Mouse (Mus musculus): Measurements from ENCODE around the gene Mbtd1. TPM values are rescaled to one million over a fixed set of nuclear protein-coding genes. Genes with fewer than 3 reads are reported as not detected.
"Not testable (repeated sequence)": the region's sequence is repeated elsewhere in the genome, so short reads cannot be mapped to it uniquely, and the experiment has no call there.

The Mbtd1 gene
- 10 to 100 TPM in 1 of 2 experiments, 1 to 10 TPM in 1; 8.7 to 10.4 TPM for total RNA-seq (2021)
- long read RNA-seq, experiment 1, partial matches to known transcripts: 0 of 1 reads
- long read RNA-seq, experiment 1, other reads (novel, unspliced or antisense): 1 of 1 reads
- long read RNA-seq, experiment 2: 0 reads

GRCm38 (mm10) chr11:93885572-93886410, at the start of gene Mbtd1, which contains the start of gene Utp18:
Mbtd1 (plus strand) TSS chr11:93885852.
Utp18 (minus strand) TSS chr11:93885766.
- intact Hi-C loops (cut with DNase I): no loop called here

GRCm38 (mm10) chr11:93847342-93847741, 38.3 kb upstream of the Mbtd1 start:
- intact Hi-C loops (cut with DNase I): no loop called here
- DNase-seq: no peak

More at GRCm38 (mm10) chr11:93885572-93886410, at the start of gene Mbtd1, which contains the start of gene Utp18:
- peak; percentile 97 to 98 for DNase-seq

GRCm38 (mm10) chr11:93852546-93852945, 33.1 kb upstream of the Mbtd1 start:
- no peak for DNase-seq
- intact Hi-C loops (cut with DNase I): no loop called here

DNA sequence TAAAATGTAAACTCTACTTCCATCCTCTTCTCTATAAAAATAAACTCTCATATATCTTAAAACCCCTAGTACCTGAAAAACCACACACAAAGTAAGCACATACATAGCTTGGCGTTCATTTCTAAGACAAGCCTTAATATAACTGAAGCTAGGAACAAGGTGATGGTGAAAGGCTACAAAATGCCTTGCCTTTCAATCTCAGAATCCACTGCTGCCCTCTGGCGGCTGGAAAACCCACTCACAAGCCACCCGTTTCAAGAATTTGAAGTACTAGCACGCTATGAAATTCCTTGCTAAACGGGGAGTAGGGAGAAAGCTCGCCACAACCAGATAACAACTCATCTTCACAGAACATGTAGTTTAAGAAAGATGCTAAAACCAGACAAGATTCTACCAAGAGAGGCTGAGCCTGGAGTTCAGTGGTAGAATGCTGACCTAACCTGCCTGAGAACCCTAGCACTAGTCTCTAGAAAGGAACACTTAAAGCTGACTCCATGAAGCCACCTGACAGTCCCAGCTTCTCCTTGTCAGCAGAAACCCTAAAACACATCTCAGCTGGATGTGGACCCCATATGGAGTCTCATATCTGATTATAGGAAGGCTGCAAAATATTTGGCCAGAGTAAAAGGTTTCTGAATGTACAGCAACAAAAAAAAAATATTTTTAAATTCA, 29.2 kb upstream of the Mbtd1 start:
- intact Hi-C loops (cut with DNase I): no loop called here
- peak; percentile 23 to 52 for DNase-seq

DNA sequence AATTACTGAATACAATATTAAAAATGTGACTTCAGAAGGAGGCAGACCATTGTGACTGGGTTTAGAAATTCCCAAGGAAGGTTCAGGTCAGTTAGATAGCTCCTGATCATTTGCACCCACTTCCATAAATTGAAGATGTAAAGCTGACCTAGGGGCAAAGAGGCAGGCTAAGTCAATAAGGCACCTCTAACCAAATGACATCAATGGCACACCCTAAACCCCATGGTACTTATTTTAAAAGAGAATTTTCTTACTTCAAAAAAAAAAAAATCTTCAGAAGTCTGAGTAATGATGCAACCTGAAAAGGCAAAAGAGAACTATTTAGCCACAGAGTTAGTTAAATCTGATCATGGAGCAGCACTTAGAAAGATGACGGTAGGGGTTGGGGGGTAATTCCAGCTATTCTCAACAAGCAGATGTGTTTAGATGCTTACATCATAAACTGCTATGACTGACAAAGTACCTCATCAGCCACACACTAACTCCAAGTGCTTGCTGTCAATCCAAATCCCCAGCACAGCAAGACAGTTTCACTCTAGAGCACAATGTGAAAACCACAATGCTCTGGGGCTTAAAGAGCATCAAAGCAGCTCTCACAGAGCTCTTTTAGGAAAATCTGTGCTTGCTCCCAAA, 25.0 kb upstream of the Mbtd1 start:
- no peak for DNase-seq
- intact Hi-C loops (cut with DNase I): no loop called here

DNA sequence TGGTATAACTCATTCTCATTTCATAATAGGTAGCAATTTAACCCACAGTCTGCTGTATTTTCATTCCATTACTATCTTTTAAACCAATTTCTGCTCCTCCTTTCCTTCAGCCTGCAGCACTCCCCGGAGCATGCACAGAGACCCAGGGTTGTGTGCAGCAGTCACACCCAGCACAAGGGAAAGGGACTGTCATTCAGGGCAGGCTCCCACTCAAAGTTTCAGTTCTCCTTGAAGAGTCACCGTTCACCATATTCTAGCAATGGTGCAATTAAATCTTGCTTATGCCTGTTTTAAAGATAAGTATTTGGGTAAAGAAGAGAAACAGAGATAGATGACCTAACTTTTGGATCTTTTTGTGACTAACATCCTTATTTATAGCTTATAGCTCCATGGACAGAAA, 24.5 kb upstream of the Mbtd1 start:
- DNase-seq: no peak
- intact Hi-C loops (cut with DNase I): no loop called here

DNA sequence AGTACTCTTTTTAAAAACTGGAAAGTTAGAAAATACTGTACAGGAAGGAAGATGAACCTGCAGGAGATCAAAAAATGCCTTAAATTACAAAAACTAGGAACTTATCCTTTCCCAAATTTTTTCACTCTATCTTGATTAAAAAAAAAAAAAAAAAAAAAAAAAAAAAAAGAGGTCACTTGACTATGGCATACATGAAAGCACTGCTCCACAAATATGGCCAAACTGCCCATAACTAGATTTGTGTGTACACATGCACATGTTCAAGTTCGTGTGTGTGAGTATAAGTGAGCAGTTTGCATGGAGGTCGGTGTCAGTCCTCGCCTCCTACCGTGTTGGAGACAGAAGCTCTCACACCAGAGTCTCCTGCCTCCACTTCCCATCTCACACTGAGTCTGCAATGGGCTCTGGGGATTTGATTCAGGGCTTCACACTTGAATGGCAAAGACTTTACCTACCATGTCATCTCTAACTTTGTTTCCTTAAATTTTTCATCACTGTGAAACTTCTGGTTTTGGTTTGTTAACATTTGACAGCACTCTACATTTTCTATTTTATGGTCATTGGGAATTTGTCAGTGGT, 23.5 kb upstream of the Mbtd1 start:
- no peak for DNase-seq
- intact Hi-C loops (cut with DNase I): no loop called here

GRCm38 (mm10) chr11:93862638-93863037, 23.0 kb upstream of the Mbtd1 start:
- no peak for DNase-seq
- intact Hi-C loops (cut with DNase I): no loop called here

- intact Hi-C loops (cut with DNase I): no loop called here
- DNase-seq: no peak
These were observed 1.6 kb upstream of the Mbtd1 start for GRCm38 (mm10) chr11:93884068-93884467.

- intact Hi-C loops (cut with DNase I): no loop called here
These were observed 616 bp upstream of the Mbtd1 start for GRCm38 (mm10) chr11:93884901-93885571.

GRCm38 (mm10) chr11:93886411-93887079, 893 bp downstream of the Mbtd1 start:
- intact Hi-C loops (cut with DNase I): no loop called here
- peak in 1 of 2 experiments; percentile 21 for DNase-seq

More at GRCm38 (mm10) chr11:93884901-93885571, 616 bp upstream of the Mbtd1 start:
- peak; percentile 21 to 28 for DNase-seq

DNA sequence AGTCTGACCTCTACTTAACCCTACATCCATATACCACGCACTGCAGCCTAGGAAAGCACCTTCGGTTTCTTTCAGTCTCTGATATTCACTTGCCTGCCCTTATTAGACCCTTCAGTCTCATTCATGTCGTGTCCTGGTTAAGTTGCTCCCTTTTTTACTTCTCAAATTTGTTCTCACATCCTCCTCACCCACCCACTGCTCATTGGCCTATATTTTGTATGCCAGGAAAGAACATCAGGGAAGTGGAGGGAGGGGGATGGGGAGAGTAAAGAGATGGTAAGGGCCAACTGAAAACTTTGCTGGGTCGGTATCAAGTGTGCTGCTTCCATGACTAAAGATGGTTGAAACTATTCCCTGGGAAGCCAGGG, 1.4 kb downstream of the Mbtd1 start:
- intact Hi-C loops (cut with DNase I): no loop called here
- DNase-seq: no peak

DNA sequence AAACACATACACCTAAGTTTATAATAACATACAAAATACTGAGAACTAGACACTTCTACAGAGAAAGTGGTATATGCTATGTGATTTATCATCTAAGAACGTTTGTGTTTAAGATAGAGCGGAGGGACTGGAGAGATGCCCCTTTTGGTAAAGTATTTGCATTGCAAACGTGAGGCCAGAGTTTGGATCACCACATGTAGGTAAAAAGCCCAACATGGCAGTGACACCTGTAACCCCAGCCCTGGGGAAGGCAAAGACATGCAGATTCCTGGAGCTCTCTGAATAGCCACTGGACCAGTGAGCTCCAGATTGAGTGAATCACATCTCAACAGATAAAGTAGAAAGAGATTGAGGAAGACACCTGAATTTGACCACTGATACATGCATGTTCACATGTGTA, 12.1 kb downstream of the Mbtd1 start:
- intact Hi-C loops (cut with DNase I): no loop called here
- DNase-seq: no peak

DNA sequence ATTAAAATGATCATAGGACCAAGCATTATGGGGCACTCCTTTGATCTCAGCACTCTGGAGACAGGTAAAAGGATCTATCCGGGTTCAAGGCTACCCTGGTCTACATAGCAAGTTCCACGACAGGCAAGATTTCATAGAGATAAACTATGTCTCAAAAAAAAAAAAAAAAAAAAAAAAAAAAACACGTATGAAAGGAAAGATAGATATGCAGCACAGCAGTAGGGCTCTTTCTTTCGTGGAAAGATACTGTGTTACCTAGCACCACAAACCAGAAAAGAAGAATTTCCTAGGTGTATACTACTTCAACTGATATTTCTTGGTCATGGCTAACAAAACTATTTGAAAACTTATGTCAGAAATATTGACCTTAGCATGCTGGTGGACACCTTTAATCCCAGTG, 21.2 kb downstream of the Mbtd1 start:
- intact Hi-C loops (cut with DNase I): no loop called here

GRCm38 (mm10) chr11:93907839-93908238, 22.2 kb downstream of the Mbtd1 start:
- DNase-seq: no peak
- intact Hi-C loops (cut with DNase I): no loop called here

More for the DNA sequence above, 21.2 kb downstream of the Mbtd1 start:
- no peak for DNase-seq

DNA sequence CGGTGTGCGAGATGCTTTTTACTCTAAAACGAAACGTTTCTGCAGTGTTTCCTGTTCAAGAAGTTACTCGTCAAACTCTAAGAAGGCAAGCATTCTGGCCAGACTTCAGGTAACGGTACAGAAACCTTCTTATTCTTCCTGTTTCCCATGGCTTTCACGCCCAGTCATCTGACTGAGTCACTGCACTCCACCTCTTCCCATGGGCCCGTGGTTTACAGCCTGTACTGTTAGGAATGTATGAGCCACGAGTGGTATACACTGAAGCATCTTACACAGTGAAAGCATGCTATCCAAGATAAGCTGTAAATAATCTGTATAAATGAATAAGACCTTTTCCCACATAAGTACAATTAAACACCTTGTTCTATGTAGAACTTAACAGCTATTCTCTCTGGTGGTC, 23.2 kb downstream of the Mbtd1 start:
- no peak for DNase-seq
- intact Hi-C loops (cut with DNase I): no loop called here

DNA sequence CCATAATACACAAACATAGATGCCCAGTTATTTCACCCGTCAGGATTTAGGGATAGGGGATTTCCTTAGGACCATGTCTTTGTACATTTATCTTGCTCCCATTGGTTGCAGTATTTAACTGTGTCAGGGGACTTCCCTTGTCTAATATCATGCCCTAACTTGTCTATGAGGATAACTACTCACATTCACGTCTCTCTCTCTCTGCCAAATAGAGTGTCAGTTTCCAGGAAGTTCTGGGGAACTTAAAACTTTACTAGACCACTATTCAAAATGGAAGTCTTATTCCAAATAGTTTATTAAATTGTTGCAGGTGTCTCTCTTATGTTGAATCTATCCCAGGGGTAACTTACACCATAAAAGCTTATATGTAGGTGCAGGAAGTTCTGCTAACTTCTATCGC, 26.0 kb downstream of the Mbtd1 start:
- intact Hi-C loops (cut with DNase I): no loop called here
- no peak for DNase-seq

DNA sequence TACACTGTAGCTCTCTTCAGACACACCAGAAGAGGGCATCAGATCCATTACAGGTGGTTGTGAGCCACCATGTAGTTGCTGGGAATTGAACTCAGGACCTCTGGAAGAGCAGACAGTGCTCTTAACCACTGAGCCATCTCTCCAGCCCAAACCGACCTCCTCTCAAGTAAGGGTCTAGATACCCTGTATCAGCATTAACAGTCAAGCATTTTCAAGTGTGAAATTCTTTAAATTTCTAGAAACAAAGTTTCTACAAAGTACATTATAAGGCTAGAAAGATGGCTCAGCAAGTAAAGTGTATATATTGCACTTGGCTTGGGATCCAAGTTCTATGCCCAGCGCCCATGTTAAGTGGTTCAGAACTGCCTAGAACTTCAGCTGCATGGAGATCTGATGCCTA, 29.4 kb downstream of the Mbtd1 start:
- intact Hi-C loops (cut with DNase I); DNase-seq: not testable (repeated sequence)

DNA sequence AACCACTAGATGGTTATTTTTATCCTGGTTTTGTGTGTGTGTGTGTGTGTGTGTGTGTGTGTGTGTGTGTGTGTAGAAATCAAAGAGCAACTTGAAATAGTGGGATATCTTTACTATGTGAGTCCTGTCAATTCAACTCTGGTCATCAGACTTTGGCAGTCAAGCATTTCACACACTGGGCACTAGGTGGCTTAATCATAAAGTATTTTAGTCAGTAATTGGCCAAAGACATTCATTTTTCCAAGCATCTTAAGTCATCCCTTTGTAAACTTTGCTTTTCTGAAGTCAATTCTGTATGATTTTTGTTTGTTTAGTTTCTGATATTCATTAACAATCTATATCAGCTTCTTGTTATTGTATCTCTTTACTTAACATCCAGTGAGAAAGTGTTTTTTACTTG, 43.5 kb downstream of the Mbtd1 start:
- intact Hi-C loops (cut with DNase I): no loop called here
- DNase-seq: no peak

GRCm38 (mm10) chr11:93940906-93941305, 55.3 kb downstream of the Mbtd1 start:
- intact Hi-C loops (cut with DNase I): no loop called here
- DNase-seq: no peak

Data from gastrocnemius, postnatal 36 days (tissue).